Mouse (Mus musculus) colon, adult 2 months (tissue): ENCODE data around the gene Smg7. TPM values are rescaled to one million over a fixed set of nuclear protein-coding genes. Genes with fewer than 3 reads are reported as not detected.

ENCODE experiments used
- polyA plus RNA-seq: library from polyadenylated mRNA; depleted of rRNA; stranded (reverse); fragments of >200 nt; gene quantifications from 2 replicates; pipeline ENCODE4 v1.2.3, GENCODE M21; 2012; rRNA removed

Smg7 gene
- 19.2 and 30.3 TPM in 2 replicates for polyA plus RNA-seq

DNA sequence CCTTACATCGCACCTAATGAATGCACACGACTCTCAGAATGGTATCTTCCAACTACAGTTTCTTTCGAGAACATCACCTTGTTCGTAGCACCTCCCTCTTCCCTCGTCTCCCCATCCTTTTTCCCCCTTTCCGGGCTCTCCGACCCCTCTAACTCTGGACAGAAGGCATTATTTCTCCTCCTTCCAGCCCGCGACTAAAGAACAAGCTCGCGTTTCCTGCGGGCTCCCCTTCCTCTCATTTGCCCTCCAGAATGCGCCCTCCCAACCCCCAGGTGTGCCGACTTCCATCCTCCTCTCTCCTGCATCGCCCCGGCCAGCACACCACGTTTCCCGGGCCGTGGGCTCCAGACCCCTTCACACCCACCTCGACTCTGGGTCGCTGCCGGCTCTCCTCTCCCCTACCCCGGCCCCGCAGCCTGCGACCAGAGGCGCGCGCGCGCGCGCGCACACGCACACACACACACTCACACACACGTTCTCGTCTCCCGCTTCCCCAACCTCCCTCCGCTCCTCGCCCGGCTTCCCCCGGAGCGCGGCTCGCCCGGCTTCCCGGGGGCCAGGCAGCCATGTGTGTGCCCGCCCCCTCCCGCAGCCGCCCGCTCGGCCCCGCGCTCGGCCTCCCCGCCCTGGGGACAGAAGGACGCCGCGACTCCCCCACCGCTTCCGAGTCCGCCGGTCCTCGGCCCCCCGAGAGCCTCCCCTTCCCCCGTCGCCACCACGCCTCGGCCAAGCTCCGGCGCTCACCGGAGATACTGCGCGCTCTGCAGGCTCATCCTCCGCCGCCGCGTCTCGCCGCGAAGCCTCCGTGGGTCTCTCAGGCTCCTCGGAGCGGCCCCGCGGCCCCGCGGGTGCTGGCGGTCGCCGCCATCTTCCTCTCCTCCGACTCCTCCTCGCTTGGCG is at the start of gene Smg7:
Smg7 (minus strand) TSS at position 882 of the 900 bp plus-strand sequence.

GRCm38 (mm10) chr1:152799897-152800296 is 102.5 kb downstream of the Smg7 start, which contains the start of gene Ncf2:
Ncf2 (plus strand) TSS chr1:152800194.

Other genes starting within 250 kb of the Smg7 start
- gene Apobec4, start 152.1 kb downstream of the Smg7 start, polyA plus RNA-seq = 0.07 TPM in 1 of 2 replicates, not detected in the other
- gene Rgl1, start 136.3 kb downstream of the Smg7 start, polyA plus RNA-seq = 4.5 and 4.7 TPM in 2 replicates
- 92.7 and 119 TPM in 2 replicates for gene Arpc5, start 136.1 kb downstream of the Smg7 start, polyA plus RNA-seq
- 7.8 and 10.6 TPM in 2 replicates for gene Ncf2, start 102.5 kb downstream of the Smg7 start, polyA plus RNA-seq
- gene Nmnat2, start 52.3 kb upstream of the Smg7 start, polyA plus RNA-seq = 2.4 and 2.6 TPM in 2 replicates